Mouse (Mus musculus) ES-Bruce4 (cell line): ENCODE measurements around the gene Nrxn1.

ENCODE experiments used
- CTCF ChIP-seq: IDR thresholded peaks from one replicate; pipeline ENCODE4 v1.8.1; 2011; ENCODE audit warnings: low read depth, low read length
- EP300 ChIP-seq: IDR thresholded peaks from 2 replicates; pipeline ENCODE4 v1.6.1; 2011; ENCODE audit warnings: low read depth, low read length; ENCODE audit not compliant: insufficient read depth
- POLR2A ChIP-seq: IDR thresholded peaks from one replicate; pipeline ENCODE4 v1.8.1; 2011; ENCODE audit warnings: low read length; ENCODE audit not compliant: insufficient read depth

DNA sequence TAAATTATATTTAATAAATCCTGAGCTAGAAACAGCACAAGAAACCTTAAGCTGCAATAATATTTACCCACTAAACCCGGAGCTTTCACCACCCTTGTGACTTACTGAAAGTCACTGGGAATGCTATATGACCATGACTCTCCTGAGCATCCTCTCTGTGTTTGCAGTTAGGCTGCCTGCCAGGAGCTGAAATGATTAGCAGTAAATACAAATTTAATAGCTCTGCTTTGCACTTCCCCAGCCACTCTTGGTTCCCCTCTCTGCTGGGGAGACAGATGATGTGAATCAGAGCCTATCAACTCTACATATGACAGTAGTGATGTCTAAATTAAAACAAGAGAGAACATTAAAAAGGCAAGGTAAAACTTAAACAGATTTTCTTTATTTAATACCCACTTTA is 840.7 kb downstream of the Nrxn1 start:
- TF ChIP-seq CTCF (no peak), POLR2A (no peak), EP300 (no peak)
